Mouse (Mus musculus): ENCODE results near the gene Lrfn4.

DNA sequence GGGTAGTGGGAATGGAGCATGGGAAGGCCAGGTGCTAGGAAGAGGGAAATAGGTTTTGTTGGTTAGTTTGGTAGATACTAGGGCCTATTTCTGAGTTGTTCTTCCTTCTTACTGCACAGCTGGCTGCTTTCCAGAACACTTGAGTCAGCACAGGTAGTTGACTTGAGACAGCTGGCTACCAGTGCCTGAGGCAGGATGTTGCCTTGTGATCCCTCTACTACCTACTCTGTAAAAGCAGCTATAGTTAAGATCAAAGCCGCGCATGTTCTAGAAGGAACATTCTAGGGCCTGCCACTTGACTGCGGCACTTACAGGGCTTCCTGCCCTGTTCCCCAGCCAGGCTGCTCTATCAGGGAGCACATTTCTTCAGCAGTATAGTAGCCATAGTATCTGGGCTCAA, 25.4 kb downstream of the Lrfn4 start:
- no peak for TF ChIP-seq CTCF (IDR thresholded peaks at IDR 0.05; ENCODE audit: low read depth, low read length)
- TF ChIP-seq POLR2AphosphoS5 (IDR thresholded peaks at IDR 0.05; ENCODE audit: insufficient replicate concordance, low read depth, low read length): no peak
- TF ChIP-seq TAL1 (conservative IDR thresholded peaks at IDR 0.05; ENCODE audit: low read depth, low read length): no peak
- no peak for TF ChIP-seq GATA1 (IDR thresholded peaks at IDR 0.05; ENCODE audit: borderline replicate concordance, low read length)

Measured in G1E (cell line).